Mouse (Mus musculus) heart, embryonic 10.5 days (tissue): Measurements from ENCODE around the gene Lrrc1. TPM values are rescaled to one million over a fixed set of nuclear protein-coding genes. Genes with fewer than 3 reads are reported as not detected.

Experiments used
- DNase-seq: peaks from one replicate; pipeline ENCODE4 v3.0.0-alpha.2; 2017; ENCODE audit warnings: low spot score
- H3K27ac ChIP-seq: fragments of 300-500 bp; sonication (generic); 2 replicates; pipeline ENCODE4 v1.5.1; 2016; ENCODE audit warnings: mild to moderate bottlenecking
- H3K27me3 ChIP-seq: fragments of 300-500 bp; sonication (generic); 2 replicates; pipeline ENCODE4 v1.6.1; 2016; ENCODE audit warnings: mild to moderate bottlenecking; ENCODE audit not compliant: poor library complexity, insufficient read depth, severe bottlenecking
- H3K36me3 ChIP-seq: fragments of 300-500 bp; sonication (generic); 2 replicates; pipeline ENCODE4 v1.6.1; 2016; ENCODE audit warnings: mild to moderate bottlenecking, moderate library complexity
- H3K4me1 ChIP-seq: fragments of 300-500 bp; sonication (generic); 2 replicates; pipeline ENCODE4 v1.6.1; 2016; ENCODE audit warnings: mild to moderate bottlenecking
- H3K4me3 ChIP-seq: fragments of 300-500 bp; sonication (generic); 2 replicates; pipeline ENCODE4 v1.5.1; 2016; ENCODE audit warnings: mild to moderate bottlenecking, moderate library complexity
- H3K9me3 ChIP-seq: fragments of 300-500 bp; sonication (generic); 2 replicates; pipeline ENCODE4 v1.6.1; 2016; ENCODE audit warnings: mild to moderate bottlenecking, moderate library complexity
- WGBS: fragments of 180-500 bp; shearing (Covaris S2); methylation state at CpG from one replicate; pipeline ENCODE4 v1.1.7; 2016; 5-methylcytosine and 5-hydroxymethylcytosine counted together
- polyA plus RNA-seq: library from polyadenylated mRNA; unstranded; fragments of >200 nt; fragmentation: Nextera tagmentation; extraction: Ambion mirVana; gene quantifications from 2 replicates; pipeline ENCODE4 v1.2.1, GENCODE M21; 2016

Lrrc1 gene
- polyA plus RNA-seq, 1 experiment from 2014 or later = 13.5 TPM

DNA sequence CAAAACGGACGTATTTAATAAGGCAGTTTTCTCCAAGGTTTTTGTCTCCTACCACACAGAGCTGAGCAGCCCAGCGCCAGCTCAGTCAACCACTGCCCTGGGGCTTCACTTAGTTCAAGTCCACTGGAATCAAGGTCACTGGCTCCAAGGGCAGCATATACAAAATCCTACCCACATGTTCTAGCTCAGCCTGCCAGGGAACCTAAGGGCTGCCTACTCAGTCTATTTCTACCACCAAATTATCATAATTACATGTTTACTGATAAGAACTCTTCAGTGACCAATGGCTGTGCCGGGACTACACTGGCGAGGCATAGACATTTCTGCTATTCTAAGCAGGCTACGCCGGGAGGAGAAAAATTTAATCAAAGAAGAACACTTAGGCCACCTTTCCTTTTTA, 80.8 kb downstream of the Lrrc1 start:
- 55% methylated on average over 7 of the region's 7 CpGs for WGBS
- Histone ChIP-seq H3K4me1 (peaks cover 45% of the 10 kb centered on the region), H3K27ac (peak overlapping the region; percentile 80), H3K27me3 (no peaks in the 10 kb centered on the region), H3K4me3 (no peak overlapping the region), H3K36me3 (peaks cover 11% of the 10 kb centered on the region; the same call in 1 of the 2 replicates), H3K9me3 (no peaks in the 10 kb centered on the region)
- no peak for DNase-seq

- 34% methylated on average over 4 of the region's 4 CpGs for WGBS
- no peak overlapping the region for H3K4me3 ChIP-seq
- H3K4me1 ChIP-seq = peaks cover 52% of the 10 kb centered on the region
- H3K9me3 ChIP-seq = no peaks in the 10 kb centered on the region
- H3K27me3 ChIP-seq = no peaks in the 10 kb centered on the region
- H3K36me3 ChIP-seq = peaks cover 6% of the 10 kb centered on the region; the same call in 1 of the 2 replicates
- peak overlapping the region; percentile 59 for H3K27ac ChIP-seq
- DNase-seq = no peak
Measured at GRCm38 (mm10) chr9:77463195-77463594, 81.5 kb downstream of the Lrrc1 start.

- Histone ChIP-seq H3K4me1 (peaks cover 53% of the 10 kb centered on the region), H3K27ac (peak overlapping the region; percentile 8), H3K27me3 (no peaks in the 10 kb centered on the region), H3K36me3 (0 out of 2 replicates have a peak, but pooled peaks cover 11% of the 10 kb centered on the region), H3K4me3 (no peak overlapping the region), H3K9me3 (no peaks in the 10 kb centered on the region)
- no peak for DNase-seq
- WGBS = 67% methylated on average over 9 of the region's 9 CpGs
Measured at GRCm38 (mm10) chr9:77461371-77461915, 83.2 kb downstream of the Lrrc1 start.

DNA sequence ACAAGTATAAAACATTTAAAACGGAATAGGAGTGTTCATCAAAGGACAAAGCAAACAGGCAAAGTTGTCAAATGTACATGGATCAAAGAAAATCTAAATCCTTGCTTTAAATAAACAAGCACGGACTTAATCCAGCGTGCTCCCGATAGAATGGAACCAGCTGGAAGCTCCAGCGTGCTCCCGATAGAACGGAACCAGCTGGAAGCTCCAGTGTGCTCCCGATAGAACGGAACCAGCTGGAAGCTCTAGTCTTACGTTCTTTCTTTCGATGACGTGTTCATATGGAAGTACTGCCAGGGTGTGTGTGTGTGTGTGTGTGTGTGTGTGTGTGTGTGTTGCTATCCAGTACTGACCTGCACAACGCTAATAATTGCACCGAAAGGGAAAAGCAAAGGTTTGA, 84.3 kb downstream of the Lrrc1 start:
- no peak overlapping the region for H3K27ac ChIP-seq
- 94% methylated on average over 14 of the region's 14 CpGs for whole genome bisulfite sequencing
- DNase-seq = no peak

DNA sequence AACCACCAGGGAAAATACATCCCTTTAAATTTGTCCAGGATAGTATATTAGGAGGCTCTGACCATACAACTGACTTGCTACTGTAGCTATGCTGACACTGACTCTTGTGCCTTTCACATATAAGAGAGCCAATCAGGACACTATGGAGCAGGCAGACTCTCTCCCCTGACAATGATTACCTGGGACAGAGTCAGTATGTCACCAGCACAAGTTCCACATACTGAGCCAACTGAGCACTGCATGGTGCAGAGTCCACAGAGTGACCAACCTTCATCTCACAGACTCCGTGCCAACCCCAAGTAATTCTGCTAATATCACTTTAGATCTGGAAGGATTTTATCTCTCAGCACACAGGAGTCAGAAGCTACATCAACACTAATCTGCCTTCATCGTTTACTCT, 85.3 kb downstream of the Lrrc1 start:
- WGBS = 88% methylated on average over 2 of the region's 2 CpGs
- Histone ChIP-seq H3K27me3 (no peaks in the 10 kb centered on the region), H3K27ac (no peak overlapping the region), H3K9me3 (no peaks in the 10 kb centered on the region), H3K4me3 (no peak overlapping the region), H3K36me3 (peaks cover 19% of the 10 kb centered on the region; the same call in 1 of the 2 replicates), H3K4me1 (peaks cover 36% of the 10 kb centered on the region)
- DNase-seq = no peak

More for the DNA sequence above, 84.3 kb downstream of the Lrrc1 start:
- peaks cover 46% of the 10 kb centered on the region for H3K4me1 ChIP-seq
- H3K36me3 ChIP-seq = peaks cover 12% of the 10 kb centered on the region; the same call in 1 of the 2 replicates
- no peaks in the 10 kb centered on the region for H3K27me3 ChIP-seq
- no peaks in the 10 kb centered on the region for H3K9me3 ChIP-seq
- no peak overlapping the region for H3K4me3 ChIP-seq

GRCm38 (mm10) chr9:77456169-77456826, 88.4 kb downstream of the Lrrc1 start:
- no peaks in the 10 kb centered on the region for H3K9me3 ChIP-seq
- WGBS = 79% methylated on average over 13 of the region's 13 CpGs
- H3K4me1 ChIP-seq = peaks cover 25% of the 10 kb centered on the region
- 0 out of 2 replicates have a peak overlapping the region, but pooled peaks have one; percentile 19 for H3K27ac ChIP-seq
- H3K36me3 ChIP-seq = peaks cover 35% of the 10 kb centered on the region; the same call in 1 of the 2 replicates
- DNase-seq = no peak
- no peak overlapping the region for H3K4me3 ChIP-seq
- H3K27me3 ChIP-seq = no peaks in the 10 kb centered on the region

GRCm38 (mm10) chr9:77455439-77456168, 89.1 kb downstream of the Lrrc1 start:
- H3K27me3 ChIP-seq = no peaks in the 10 kb centered on the region
- no peak for DNase-seq
- H3K36me3 ChIP-seq = peaks cover 36% of the 10 kb centered on the region; the same call in 1 of the 2 replicates
- peaks cover 21% of the 10 kb centered on the region for H3K4me1 ChIP-seq
- WGBS = 87% methylated on average over 19 of the region's 19 CpGs
- peak overlapping the region; percentile 29; the same call in 1 of the 2 replicates for H3K27ac ChIP-seq
- H3K4me3 ChIP-seq = no peak overlapping the region
- no peaks in the 10 kb centered on the region for H3K9me3 ChIP-seq

DNA sequence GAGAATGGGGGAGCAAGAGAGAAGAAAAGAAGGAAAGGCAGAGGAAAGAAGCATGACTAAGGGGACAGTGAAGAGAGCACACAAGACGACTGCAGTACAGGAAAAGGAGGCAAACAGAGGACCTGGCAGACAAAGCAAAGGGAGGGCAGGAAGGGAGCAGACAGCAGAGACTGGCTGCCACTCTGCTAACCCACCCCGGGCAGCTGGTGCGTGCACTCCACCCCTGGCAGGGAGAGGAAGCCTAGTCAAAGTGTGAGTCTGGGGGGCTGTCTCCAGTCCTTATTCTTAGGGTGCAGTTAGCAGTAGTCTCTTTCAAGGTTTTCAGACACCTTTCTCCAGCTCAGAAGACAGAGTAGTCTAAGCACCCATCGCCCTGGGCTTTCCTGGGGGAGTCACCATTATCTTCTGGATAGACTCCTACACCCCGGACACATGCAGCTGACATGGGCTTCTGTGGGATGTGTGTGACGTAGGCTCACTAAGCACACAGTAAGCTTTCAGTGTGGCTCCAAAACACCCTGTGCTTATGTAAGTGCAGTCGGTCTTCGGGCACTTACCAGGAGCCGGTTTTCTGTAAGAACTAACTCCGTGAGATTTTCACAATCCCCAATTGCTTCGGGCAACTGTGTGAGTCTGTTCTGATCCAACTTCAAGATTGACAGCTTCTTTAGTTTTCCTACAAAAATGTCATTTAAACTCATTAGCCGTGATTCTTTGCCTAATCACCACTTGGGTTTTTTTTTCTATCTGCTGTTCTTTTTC, 92.4 kb downstream of the Lrrc1 start:
- H3K27ac ChIP-seq = peak overlapping the region; percentile 62
- DNase-seq = no peak
- no peaks in the 10 kb centered on the region for H3K27me3 ChIP-seq
- no peak overlapping the region for H3K4me3 ChIP-seq
- 70% methylated on average over 12 of the region's 12 CpGs for WGBS
- H3K36me3 ChIP-seq = peaks cover 39% of the 10 kb centered on the region; the same call in 1 of the 2 replicates
- H3K9me3 ChIP-seq = no peaks in the 10 kb centered on the region
- peaks cover 13% of the 10 kb centered on the region for H3K4me1 ChIP-seq

GRCm38 (mm10) chr9:77450447-77450846, 94.2 kb downstream of the Lrrc1 start:
- Histone ChIP-seq H3K27me3 (no peaks in the 10 kb centered on the region), H3K4me1 (peaks cover 13% of the 10 kb centered on the region), H3K36me3 (peaks cover 32% of the 10 kb centered on the region; the same call in 1 of the 2 replicates), H3K27ac (no peak overlapping the region), H3K9me3 (no peaks in the 10 kb centered on the region), H3K4me3 (no peak overlapping the region)
- DNase-seq = no peak
- WGBS = 79% methylated on average over 2 of the region's 2 CpGs

DNA sequence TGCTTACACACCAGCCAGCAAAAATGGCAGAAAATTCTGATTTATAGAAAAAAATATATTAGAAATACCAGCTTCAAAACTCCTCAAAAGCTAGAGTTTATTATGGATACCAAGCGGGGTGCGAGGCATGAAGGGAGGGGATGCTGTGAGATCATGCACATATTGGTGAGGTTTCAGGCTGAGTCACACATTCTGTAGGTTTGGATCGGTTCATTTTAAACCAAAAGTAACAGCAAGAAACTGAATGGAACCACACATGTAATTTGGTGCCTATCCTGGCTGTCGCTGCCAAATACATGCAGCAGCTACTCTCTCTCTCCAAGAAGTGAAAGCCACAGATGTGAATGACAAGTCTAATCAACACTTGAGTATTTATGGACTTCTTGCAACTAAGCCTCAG, 99.8 kb downstream of the Lrrc1 start:
- Histone ChIP-seq H3K27me3 (no peaks in the 10 kb centered on the region), H3K4me3 (no peak overlapping the region), H3K9me3 (no peaks in the 10 kb centered on the region), H3K36me3 (peaks cover 19% of the 10 kb centered on the region; the same call in 1 of the 2 replicates), H3K4me1 (no peaks in the 10 kb centered on the region), H3K27ac (no peak overlapping the region)
- WGBS = 88% methylated on average over 4 of the region's 4 CpGs
- no peak for DNase-seq

- Histone ChIP-seq H3K4me3 (peak overlapping the region; percentile 27; the same call in 1 of the 2 replicates), H3K4me1 (peaks cover 31% of the 10 kb centered on the region), H3K27ac (peak overlapping the region; percentile 83), H3K36me3 (peaks cover 23% of the 10 kb centered on the region; the same call in 1 of the 2 replicates), H3K9me3 (no peaks in the 10 kb centered on the region), H3K27me3 (no peaks in the 10 kb centered on the region)
- WGBS = 69% methylated on average over 6 of the region's 6 CpGs
- no peak for DNase-seq
Measured at GRCm38 (mm10) chr9:77439371-77439770, 105.3 kb downstream of the Lrrc1 start.

DNA sequence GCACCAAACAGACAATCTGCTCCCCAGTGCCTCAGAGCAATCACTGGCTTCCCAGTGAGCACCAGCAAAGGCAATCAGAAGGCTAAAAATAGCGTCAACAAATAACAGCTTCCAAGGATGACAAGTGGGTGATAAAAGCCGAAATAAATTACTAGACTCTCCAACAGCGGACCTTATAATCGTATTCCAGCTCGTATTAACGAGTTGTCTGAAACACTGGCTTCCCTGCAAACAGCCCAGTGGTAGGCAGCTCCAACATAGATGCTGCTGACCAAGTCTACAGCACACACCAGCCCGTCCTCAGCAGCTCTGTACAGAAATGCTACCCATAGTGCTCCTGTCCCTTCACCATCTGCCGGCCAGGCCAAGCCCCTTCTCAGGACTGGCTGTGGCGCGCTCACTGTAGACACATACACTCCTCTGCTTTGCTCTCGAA, 105.8 kb downstream of the Lrrc1 start:
- Histone ChIP-seq H3K9me3 (no peaks in the 10 kb centered on the region), H3K4me1 (peaks cover 31% of the 10 kb centered on the region), H3K27me3 (no peaks in the 10 kb centered on the region), H3K36me3 (peaks cover 23% of the 10 kb centered on the region; the same call in 1 of the 2 replicates), H3K4me3 (peak overlapping the region; percentile 27; the same call in 1 of the 2 replicates), H3K27ac (peak overlapping the region; percentile 83)
- WGBS = 38% methylated on average over 11 of the region's 11 CpGs
- DNase-seq = peak; percentile 82
